Mouse (Mus musculus): ENCODE data around the gene Ccnd3.

DNA sequence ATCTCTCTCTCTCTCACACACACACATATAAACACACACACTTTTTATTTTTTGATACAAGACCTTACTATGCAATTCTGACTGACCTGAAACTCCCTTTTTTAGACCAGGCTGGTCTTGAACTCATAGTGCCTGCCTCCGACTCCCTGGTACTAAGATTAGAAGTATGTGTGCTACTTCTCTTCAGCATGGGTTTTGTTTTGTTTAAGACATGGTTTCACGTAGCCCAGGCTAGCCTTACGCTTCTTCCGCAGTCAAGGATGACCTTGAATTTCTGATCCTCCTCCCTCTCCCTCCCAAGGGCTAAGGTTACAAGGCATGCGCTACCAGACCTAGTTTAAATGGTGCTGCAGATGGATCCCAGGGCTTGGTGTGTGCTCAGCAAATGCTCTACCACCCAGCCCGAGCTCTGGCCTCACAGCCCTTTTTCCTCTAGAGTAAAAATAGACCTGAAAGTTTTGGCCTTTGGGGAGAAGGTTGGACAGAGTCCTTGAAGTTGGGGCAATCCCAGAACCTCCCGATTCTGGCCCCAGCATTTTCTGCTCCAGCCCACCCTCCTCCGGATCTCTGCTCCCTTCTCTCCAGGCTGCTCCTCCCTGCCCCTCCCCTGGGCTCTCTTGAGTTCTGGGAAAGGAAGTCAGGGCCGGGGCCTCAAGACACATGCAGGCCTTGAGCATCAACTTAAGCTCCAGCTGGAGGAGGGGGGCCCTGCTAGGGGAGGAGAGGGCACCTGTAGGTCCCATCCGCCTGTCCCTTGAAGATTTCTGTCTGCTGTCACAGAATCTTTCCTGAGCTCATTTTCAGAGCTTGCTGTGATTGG is 8.3 kb downstream of the Ccnd3 start:
- TF ChIP-seq CTCF (IDR thresholded peaks at IDR 0.05; ENCODE audit: borderline replicate concordance, control insufficient read depth, extremely low read depth, insufficient read depth, low read length, poor library complexity) (no peak), POLR2A (IDR thresholded peaks at IDR 0.05; ENCODE audit: control insufficient read depth, extremely low read depth, insufficient read depth, low read length, poor library complexity) (no peak)

All from thymus, adult 2 months (tissue).